Mouse (Mus musculus) R1 (cell line): ENCODE results near the gene Gpr82.

Experiments
- DNase-seq: peaks from one replicate; pipeline ENCODE4 v3.0.0-alpha.2; 2018; ENCODE audit warnings: low read depth, low spot score

Gene Gpr82

GRCm38 (mm10) chrX:13661063-13661462, at the start of gene Gpr82:
Gene Gpr82 (plus strand): TSS chrX:13661363.
- no peak for DNase-seq

GRCm38 (mm10) chrX:13612115-13612514, 49.0 kb upstream of the Gpr82 start:
- no peak for DNase-seq

- no peak for DNase-seq
Observed at GRCm38 (mm10) chrX:13616726-13617125, 44.4 kb upstream of the Gpr82 start.

GRCm38 (mm10) chrX:13617294-13617693, 43.9 kb upstream of the Gpr82 start:
- DNase-seq = no peak

- DNase-seq = no peak
Observed at GRCm38 (mm10) chrX:13618476-13618875, 42.7 kb upstream of the Gpr82 start.

GRCm38 (mm10) chrX:13621473-13621872, 39.7 kb upstream of the Gpr82 start:
- DNase-seq = no peak

- DNase-seq = no peak
Observed at GRCm38 (mm10) chrX:13622654-13623053, 38.5 kb upstream of the Gpr82 start.

GRCm38 (mm10) chrX:13631599-13632283, 29.4 kb upstream of the Gpr82 start, which contains the start of gene Gpr34:
Gene Gpr34 (plus strand): TSS chrX:13632089.
- no peak for DNase-seq

- DNase-seq = no peak
Observed at GRCm38 (mm10) chrX:13636398-13636797, 24.8 kb upstream of the Gpr82 start.

DNA sequence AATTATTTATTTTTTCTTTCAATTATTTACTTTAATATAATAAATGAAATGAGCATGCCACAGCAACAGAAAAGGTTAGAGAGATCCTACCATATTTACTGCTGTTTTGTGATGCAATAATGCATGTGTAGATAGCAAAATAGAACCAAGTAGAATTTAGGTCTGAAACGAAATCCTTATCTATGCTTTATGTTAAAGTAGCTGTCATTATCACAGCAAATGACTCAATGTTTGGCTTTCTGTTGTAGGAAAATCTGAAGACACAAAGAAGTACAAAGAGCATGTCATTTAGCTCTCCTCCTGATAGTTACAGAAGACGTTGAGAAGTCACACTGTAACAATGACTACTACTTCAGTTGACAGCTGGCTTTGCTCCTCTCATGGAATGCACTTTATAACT, 22.3 kb upstream of the Gpr82 start:
- no peak for DNase-seq

DNA sequence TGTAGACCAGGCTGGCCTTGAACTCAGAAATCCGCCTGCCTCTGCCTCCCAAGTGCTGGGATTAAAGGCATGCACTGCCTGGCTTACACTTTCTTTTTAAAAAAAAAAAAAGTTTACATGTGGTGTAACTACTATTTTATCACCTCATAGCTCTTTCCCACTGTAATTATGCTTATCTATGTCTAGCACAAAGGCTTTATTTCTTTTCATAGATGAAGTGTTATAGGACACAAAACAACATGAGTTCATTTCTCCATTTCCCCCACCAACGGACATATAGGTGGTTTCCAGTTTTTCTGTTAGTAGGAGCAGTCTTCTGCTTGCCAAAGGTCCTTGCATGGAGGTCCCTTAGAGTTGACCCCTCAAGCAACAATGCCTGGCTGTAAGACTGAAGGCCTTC, 9.3 kb upstream of the Gpr82 start:
- DNase-seq = no peak

DNA sequence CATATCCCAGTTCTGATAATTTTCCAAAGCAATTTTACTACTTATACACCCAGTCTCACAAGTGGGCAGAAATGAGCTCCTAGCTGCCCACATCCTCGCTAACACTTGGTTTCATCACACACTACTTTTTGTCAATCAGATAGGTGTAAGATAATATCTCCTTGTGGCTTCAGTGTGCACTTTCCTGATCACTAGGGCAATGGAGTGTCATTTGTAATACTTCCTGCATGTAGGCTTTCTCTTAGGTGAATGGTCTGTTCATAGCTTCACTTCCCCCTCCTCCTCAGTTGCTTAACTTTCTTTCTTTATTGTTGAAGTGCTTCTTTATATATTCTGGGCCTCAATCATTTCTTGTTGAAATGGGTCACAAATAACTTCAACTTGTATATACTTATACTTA, 8.9 kb upstream of the Gpr82 start:
- no peak for DNase-seq

- DNase-seq = no peak
Observed at GRCm38 (mm10) chrX:13655005-13655421, 6.2 kb upstream of the Gpr82 start.

- no peak for DNase-seq
Observed at GRCm38 (mm10) chrX:13655906-13656305, 5.3 kb upstream of the Gpr82 start.

GRCm38 (mm10) chrX:13656721-13657120, 4.4 kb upstream of the Gpr82 start:
- DNase-seq = peak; percentile 21

GRCm38 (mm10) chrX:13658616-13659140, 2.5 kb upstream of the Gpr82 start:
- no peak for DNase-seq

DNA sequence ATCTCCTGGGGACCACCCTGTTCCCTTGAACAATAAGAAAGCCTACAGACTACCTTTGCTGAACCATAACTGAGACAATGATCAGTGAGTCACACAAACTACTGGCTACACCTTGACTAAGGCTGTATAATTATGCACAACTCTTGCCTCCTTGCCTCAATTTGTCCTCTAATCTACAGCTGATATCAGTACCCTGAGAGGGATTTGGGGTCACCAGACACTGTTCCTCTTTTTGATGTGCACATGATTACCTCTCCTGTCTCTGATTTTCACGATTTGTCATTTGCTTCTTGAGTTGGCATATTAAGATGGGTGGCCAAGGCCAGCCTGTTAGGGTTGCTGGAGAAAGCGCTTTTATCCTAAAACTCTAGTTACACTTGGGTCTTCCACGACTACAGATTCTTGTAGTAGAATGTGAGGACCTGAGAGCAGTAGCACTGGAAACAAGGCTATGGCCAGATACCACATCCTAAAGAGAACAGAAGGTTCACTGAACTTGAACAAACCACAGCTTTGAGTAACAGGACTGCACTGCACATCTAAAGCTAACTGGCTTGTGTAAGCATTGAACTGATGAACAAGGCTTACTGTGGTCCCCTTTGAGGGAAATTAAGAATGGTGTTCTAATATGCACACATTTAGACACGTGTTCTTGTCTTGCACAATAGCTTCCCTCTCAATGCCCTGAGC, 1.8 kb upstream of the Gpr82 start:
- DNase-seq = no peak

DNA sequence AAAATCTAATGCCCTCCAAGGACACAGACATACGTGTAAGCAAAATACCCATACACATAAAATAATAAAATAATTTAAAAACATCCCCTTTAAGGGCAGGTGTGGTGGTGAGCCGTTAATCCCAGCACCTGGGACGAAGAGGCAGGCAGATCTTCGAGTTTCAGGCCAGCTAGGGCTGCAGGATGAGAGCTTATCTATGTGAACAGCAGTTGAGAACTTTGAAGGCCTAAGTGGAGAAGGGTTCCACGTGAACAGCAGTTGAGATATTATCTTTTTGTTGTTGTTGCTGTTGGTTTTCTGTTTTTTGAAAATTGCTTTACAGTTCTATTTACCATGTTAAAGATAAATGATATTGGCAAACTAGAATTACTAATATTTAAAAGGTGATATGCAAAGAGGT, 7.7 kb downstream of the Gpr82 start:
- no peak for DNase-seq

DNA sequence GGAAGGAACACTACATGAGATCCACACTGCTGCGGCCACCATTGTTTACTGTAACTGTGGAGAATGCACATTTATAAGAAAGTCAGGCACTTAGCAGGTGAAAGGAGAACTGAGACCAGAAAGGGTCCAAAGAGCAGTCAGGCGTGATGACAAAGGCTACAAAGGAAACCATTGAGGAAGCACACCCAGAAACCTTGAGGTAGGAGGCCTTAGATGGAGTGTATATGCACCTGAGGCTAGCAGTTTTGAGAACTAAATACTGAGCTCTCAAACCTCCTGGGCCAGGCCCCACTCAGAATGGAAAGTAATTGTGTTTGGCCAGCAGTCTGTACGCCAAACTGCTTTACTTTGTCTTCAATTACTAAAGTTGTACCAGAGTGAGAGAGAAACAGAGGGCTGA, 9.2 kb downstream of the Gpr82 start:
- DNase-seq = peak; percentile 8

- DNase-seq = no peak
Observed at GRCm38 (mm10) chrX:13673001-13673400, 11.8 kb downstream of the Gpr82 start.

GRCm38 (mm10) chrX:13681748-13682147, 20.6 kb downstream of the Gpr82 start:
- DNase-seq = no peak

- no peak for DNase-seq
Observed at GRCm38 (mm10) chrX:13686589-13686988, 25.4 kb downstream of the Gpr82 start.

DNA sequence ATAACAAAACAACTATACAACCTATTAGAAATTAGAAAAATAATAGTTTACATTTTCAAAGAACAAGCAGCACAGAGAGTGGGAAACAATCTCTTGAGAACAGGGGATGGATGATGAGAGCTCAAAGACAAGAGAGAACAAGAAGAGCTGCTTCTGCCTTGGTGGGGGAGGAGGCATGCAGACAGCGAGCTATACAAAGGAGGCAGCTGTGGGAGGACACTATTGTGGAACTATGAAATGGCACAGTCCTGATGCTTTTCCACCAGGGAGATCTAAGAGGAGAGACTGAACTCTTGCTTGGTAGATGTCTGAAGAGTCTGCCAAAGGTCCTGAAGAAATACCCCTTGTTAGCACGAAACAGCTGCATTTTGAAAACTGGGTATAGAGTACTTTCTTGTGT, 27.2 kb downstream of the Gpr82 start:
- no peak for DNase-seq
